Mouse (Mus musculus): Measurements from ENCODE around the gene Zranb1.

Zranb1 gene

GRCm38 (mm10) chr7:133002271-133002670 is 71.3 kb downstream of the Zranb1 start:
- no peak for DNase-seq (ENCODE audit: low spot score)

- DNase-seq (ENCODE audit: low spot score): peak; percentile 32
Measured at GRCm38 (mm10) chr7:133003421-133003820, 72.5 kb downstream of the Zranb1 start.

GRCm38 (mm10) chr7:133005772-133006171 is 74.8 kb downstream of the Zranb1 start:
- no peak for DNase-seq (ENCODE audit: low spot score)

- DNase-seq (ENCODE audit: low spot score): no peak
Measured at GRCm38 (mm10) chr7:133007343-133007742, 76.4 kb downstream of the Zranb1 start.

GRCm38 (mm10) chr7:133008663-133009062 is 77.7 kb downstream of the Zranb1 start:
- no peak for DNase-seq (ENCODE audit: low spot score)

GRCm38 (mm10) chr7:133009676-133010075 is 78.7 kb downstream of the Zranb1 start:
- no peak for DNase-seq (ENCODE audit: low spot score)

GRCm38 (mm10) chr7:133010477-133010876 is 79.5 kb downstream of the Zranb1 start:
- DNase-seq (ENCODE audit: low spot score): no peak

GRCm38 (mm10) chr7:133011191-133011590 is 80.2 kb downstream of the Zranb1 start:
- DNase-seq (ENCODE audit: low spot score): no peak

- DNase-seq (ENCODE audit: low spot score): no peak
Measured at GRCm38 (mm10) chr7:133011611-133012010, 80.7 kb downstream of the Zranb1 start.

GRCm38 (mm10) chr7:133012637-133013366 is 81.9 kb downstream of the Zranb1 start:
- DNase-seq (ENCODE audit: low spot score): peak; percentile 64

- no peak for DNase-seq (ENCODE audit: low spot score)
Measured at GRCm38 (mm10) chr7:133013923-133014322, 83.0 kb downstream of the Zranb1 start.

- no peak for DNase-seq (ENCODE audit: low spot score)
Measured at GRCm38 (mm10) chr7:133014631-133015030, 83.7 kb downstream of the Zranb1 start.

GRCm38 (mm10) chr7:133015416-133016070 is 84.6 kb downstream of the Zranb1 start:
- DNase-seq (ENCODE audit: low spot score): no peak

- no peak for DNase-seq (ENCODE audit: low spot score)
Measured at GRCm38 (mm10) chr7:133018961-133019360, 88.0 kb downstream of the Zranb1 start.

GRCm38 (mm10) chr7:133019481-133020020 is 88.6 kb downstream of the Zranb1 start:
- no peak for DNase-seq (ENCODE audit: low spot score)

- DNase-seq (ENCODE audit: low spot score): no peak
Measured at GRCm38 (mm10) chr7:133024694-133025093, 93.8 kb downstream of the Zranb1 start.

- DNase-seq (ENCODE audit: low spot score): no peak
Measured at GRCm38 (mm10) chr7:133027930-133028329, 97.0 kb downstream of the Zranb1 start.

- DNase-seq (ENCODE audit: low spot score): no peak
Measured at GRCm38 (mm10) chr7:133029004-133029403, 98.1 kb downstream of the Zranb1 start.

- no peak for DNase-seq (ENCODE audit: low spot score)
Measured at GRCm38 (mm10) chr7:133029496-133030047, 98.6 kb downstream of the Zranb1 start.

GRCm38 (mm10) chr7:133032589-133033203 is 101.8 kb downstream of the Zranb1 start:
- DNase-seq (ENCODE audit: low spot score): no peak

GRCm38 (mm10) chr7:133035901-133036300 is 105.0 kb downstream of the Zranb1 start:
- no peak for DNase-seq (ENCODE audit: low spot score)

Measured in yolk sac, embryonic 10.5 days (tissue).